Mouse (Mus musculus): ENCODE results near the gene Wdr62.
"Not testable (repeated sequence)": the region's sequence is repeated elsewhere in the genome, so short reads cannot be mapped to it uniquely, and the experiment has no call there.

The Wdr62 gene

DNA sequence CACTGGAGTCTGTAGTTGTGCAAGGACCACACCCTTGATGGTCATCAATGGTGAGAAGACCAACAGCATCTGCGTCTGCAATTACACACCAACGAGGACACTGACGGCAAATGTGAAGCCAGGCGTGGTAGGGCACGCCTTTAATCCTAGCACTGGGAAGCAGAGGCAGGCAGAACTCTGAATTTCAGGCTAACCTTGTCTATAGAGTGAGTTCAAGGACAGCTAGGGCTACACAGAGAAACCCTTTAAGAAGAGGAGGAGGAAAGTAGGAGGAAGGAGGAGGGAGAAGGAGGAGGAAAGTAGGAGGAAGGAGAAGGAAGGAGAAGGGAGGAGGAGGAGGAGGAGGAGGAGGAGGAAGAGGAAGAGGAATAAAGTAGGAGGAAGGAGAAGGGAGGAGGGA lies 14.7 kb downstream of the Wdr62 start:
- no peak for DNase-seq (ENCODE audit: low spot score in 2 of 2)

DNA sequence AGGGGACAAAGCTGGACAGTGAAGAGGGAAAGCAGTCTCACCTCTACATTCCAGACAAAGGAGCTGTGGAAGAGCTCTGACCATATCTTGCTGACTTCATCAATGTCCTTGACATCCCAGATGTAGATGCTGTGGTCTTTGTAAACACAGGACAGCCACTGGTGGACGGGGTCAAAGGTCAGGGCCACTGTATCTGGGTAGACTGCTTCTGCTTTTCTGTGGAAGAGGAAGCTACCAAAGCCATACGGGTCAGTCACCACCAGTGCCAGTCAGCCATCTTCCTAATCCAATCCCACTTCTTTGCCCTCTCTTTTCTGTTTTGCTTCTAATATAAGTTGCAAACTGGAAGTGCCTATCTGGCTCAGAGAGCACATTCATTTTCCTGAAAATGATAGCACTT lies 15.2 kb downstream of the Wdr62 start:
- no peak for DNase-seq (ENCODE audit: low spot score in 2 of 2)

DNA sequence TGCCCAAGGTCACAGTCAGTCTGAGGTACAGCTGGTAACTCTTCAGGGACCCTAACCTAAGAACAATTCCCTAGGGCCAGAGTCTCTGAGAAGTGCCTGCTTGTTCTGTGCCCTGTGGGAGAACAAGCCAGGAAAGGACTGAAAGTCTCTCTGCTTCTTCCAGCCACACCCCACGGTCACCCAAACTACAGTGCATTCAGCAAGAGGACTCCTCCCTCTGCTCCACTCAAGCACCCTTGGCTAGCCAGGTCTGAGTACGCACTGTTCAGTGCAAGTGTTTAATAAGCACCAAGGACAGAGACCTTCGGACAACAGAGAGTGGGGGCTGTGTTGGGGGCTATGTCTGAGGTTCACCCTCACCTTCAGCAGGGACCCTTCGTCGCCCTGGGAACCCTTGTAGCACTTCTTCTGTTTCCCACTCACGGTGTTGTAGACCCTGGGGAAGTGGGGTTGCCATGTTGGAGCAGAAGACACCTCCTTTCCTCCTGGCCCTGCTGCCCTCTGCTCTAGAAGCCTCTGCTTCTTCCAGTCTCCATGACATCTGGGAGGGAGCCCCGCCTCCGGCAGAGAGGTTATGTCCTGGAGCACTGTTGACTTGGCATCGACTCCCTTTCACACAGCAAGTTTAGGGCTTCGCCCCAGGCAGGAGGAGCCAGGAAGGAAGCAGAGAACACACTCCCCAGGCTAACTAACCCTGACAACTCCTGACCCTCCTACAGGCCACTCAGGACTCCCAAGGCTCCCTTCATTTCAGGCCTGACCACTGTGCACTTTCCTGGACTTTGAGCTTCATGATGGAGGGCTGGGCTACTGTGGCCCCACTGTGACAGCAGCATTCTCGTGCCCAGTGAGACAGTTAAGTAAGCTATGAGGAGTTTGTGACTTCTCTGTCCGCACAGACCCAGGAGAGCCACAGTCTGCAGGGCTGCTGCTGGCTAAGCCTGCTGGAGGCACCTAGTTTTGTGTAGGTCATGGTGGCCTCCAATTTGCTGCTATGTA lies 28.0 kb downstream of the Wdr62 start:
- peak in 1 of 2 experiments; percentile 47 for DNase-seq (ENCODE audit: low spot score in 2 of 2)

DNA sequence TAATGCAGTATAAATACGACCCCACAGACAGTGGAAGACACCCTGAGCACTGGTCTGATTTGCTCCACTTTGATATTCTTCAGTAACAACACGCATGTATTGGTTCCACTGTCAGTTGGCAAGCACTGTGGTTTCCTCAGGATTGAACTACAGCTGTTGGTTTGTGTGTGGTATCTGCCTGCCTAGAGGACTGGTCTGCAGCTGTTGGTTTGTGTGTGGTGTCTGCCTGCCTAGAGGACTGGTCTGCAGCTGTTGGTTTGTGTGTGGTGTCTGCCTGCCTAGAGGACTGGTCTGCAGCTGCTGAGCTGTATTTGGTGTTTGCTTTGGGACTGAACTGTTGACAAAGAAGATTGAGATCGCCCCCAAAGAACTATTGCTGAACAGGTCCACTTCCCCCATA lies 42.8 kb downstream of the Wdr62 start:
- not testable (repeated sequence) for DNase-seq (ENCODE audit: low spot score in 2 of 2)

DNA sequence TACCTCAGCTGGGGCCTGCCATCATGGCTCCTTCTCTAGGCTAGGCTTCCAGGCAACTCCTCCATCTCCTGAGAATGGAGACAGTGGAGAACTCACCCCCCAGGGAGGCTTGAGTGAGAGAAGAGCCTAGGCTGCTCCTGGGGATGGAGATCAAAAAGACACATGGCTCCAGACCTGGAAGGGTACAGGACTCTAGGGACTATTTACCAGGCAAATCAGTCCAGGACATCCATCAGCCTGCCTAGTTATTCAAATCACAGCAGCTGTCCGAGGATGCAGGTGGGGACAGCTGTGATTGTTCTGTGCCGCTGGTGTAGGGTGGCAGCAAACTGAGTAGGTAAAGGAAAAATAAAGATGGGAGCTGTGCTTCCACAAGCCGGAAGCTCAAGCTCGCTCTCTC lies 44.6 kb downstream of the Wdr62 start, which contains the start of gene Ovol3:
Gene Ovol3, minus strand, starts transcription at position 101 of the 400 bp plus-strand sequence.
- no peak for DNase-seq (ENCODE audit: low spot score in 2 of 2)

DNA sequence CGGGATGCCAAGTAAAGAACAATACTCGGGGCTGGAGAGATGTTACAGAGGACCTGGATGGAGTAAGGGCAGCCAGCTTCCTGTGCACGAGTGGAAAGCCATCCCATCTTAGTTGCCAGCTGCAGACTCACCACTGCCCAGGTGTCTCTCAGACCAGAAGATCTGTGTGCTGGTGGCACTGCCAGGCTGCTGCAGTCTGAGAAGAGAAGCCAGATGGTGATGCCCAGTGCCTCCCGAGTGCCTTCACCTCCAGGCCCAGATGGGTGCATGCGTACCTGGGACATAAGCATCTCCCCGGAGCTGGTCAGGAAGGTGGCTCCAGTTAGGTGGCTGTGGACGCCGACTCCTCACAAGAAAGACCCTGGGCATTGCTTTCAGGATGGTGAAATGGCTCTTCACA lies 45.1 kb downstream of the Wdr62 start:
- DNase-seq (ENCODE audit: low spot score in 2 of 2) = no peak

DNA sequence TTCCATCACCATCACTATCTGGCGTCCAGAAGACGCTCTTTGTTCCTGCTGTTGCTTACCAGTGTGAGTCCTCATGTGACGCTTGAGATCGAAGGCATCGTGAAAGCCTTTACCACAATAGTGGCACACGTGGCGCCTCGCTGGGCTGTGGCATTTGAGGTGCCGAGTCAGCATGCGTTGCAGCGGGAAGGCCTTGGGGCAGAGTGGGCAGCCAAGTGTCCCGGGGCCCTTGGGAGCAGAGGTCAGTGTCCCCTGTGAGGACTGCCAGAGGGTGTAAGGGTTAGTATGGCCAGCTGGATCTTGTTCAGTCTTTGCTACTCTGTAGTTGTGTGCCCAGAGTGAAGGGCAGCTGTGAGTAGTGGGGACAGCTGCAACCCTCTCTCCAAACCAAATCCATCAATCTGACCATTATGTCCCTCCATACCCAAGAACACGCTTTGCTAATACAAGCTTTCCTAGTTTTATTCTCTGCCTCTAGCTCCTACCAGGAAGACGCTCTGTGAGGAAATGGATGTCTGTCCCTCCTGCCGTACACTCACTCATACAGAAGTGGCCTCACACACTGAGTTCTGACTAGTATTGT lies 45.9 kb downstream of the Wdr62 start:
- DNase-seq (ENCODE audit: low spot score in 2 of 2) = no peak

DNA sequence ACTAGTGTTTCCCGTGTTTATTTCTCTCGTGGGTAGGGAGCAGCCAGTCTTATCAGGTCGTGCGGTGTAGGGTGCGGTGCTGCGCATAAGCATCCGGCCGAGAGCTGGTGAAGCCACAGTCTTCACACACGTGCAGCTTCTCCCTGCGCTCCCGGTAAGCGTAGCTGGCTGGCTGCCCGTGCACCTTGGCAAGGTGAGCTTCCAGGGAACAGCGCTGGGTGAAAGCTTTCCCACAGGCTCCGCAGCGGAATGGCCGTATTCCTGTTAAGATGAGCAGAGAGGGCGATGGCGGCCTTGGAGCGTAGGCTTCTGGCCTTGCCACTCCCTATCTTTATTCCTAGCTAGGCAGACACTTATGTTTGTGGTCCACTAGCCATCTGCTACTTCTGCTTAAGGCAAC lies 46.8 kb downstream of the Wdr62 start:
- DNase-seq (ENCODE audit: low spot score in 2 of 2) = no peak

DNA sequence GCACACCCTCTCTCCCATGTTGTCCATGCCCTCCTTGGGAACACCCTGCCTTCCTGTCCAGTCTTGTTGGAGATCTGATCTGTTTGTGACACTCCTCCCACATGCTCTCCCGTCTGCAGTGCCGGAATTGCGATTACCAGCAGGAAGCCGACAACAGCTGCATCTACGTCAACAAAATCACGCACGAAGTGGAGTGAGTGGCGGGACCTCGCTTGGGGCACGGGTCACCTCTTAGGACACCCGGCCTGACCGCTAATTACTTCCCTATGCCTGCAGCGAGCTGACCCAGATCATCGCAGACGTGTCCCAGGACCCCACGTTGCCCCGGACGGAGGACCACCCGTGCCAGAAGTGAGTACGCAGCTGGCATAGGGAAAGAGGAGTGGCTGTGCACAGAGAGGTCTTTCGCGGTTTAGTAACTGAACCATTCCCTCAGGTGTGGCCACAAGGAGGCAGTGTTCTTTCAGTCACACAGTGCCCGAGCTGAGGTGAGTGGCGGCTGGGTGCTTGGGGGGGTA lies 47.5 kb downstream of the Wdr62 start:
- DNase-seq (ENCODE audit: low spot score in 2 of 2) = peak in 1 of 2 experiments; percentile 47

DNA sequence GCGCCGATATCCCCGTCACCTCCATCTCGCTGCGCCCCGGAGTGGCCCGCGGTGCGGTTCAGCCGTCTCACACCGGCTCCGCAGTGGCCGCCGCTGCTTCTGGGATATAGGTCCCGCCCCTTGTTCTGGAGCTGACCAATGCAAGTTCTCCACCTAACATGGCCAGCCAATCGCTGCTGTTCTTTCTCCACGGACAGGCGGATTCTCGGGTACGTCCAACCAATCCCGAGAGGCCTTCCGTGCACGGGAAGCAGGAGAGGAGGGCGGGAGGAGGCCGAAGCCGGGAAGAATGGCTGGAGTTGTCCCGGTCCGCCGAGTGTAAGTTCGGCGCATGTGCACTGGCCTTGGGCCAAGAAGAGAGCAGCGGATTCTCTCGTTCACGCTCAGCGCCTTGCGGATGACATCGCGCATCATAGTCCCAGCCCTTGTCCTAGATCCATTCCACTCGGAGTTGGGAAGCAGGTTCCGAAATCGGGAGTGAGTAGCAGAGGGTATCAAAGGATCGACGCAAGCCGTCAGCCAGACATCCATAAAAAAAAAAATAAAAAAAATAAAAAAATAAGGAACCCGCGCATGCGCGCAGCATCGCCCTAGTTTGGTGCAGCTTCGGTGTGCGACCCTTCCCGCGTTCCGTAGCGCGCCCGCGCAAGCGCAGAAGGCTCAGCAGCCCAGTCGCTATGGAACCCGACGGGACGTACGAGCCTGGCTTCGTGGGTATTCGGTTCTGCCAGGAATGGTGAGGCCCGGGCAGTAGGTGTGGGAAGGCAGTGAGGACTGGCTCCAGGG lies 48.4 kb downstream of the Wdr62 start, which contains the start of the genes Polr2i and Tbcb:
Gene Polr2i, plus strand, starts transcription at position 280 of the 786 bp plus-strand sequence.
Gene Tbcb, minus strand, starts transcription at position 604 of the 786 bp plus-strand sequence.
- DNase-seq (ENCODE audit: low spot score in 2 of 2) = peak; percentile 93 to 98

DNA sequence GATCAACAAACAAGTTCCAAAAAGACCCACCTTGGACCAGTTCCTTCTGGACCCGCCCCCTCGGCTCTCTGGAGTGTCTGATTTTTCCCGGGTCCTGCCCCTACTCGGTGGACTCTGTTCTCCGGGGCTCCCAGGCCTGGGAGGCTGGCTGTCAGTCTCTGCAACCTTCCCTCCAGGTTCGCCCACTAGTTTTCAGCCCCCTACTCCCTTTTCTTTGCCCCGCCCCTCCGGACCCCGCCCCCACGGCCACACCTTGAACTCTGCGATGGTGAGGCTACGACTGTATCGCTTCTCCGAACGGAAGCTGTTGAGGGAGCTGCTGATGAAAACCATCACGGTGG lies 48.9 kb downstream of the Wdr62 start:
- DNase-seq (ENCODE audit: low spot score in 2 of 2) = no peak

DNA sequence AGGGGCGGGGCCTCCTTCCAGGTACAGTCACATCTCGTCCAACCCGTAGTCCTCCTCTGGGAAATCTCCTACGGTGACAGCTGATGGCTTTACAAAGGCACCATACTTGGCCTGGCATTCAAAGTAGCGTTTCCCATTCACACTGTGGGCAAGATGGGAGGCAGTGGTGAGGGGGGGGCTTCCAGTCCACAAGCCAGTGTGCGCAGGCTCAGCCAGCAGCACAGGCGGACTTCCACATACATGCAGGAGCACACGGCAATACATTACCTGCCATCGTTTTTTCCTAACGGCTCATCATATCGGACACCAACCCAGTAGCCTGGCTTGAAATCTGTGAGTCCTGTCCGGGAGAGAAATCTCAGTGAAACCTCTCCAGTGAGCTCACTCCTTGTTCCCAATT lies 56.0 kb downstream of the Wdr62 start:
- no peak for DNase-seq (ENCODE audit: low spot score in 2 of 2)

DNA sequence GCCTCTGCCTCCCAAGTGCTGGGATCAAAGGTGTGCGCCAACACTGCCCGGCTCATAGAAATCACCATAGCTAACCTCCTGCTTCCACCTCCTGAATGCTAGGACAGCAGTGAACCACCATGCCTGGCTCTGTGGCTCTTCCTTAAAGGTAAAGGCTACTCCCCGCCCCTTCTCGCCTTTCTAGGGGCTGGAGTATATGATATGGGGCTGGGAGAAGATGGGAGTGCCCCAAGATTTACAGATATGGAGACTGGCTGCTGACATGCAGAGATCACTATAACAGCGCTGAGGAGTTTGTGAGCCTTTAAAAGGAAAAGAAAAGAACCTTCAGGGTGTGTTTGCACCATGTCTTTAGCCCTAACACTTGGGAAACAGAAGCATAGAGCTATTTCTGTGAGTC lies 58.0 kb downstream of the Wdr62 start:
- DNase-seq (ENCODE audit: low spot score in 2 of 2) = no peak

DNA sequence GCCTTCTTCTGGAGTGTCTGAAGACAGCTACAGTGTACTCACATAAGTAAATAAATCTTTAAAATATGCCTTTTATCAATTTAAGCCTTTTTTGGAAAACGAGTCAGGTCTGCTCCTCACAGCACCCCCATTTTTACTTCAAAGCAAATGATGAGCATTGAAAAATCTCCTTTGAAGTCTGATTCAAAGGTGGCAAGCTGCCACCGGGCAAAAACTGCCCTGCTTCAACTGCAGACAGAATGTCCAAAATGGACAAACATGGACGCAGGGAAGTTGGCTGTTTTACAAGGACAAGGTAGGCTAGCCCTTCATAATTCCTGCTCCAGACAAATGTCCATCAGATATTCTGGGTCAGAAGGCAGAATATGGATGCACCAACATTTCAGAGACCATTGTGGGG lies 58.8 kb downstream of the Wdr62 start:
- DNase-seq (ENCODE audit: low spot score in 2 of 2) = no peak

DNA sequence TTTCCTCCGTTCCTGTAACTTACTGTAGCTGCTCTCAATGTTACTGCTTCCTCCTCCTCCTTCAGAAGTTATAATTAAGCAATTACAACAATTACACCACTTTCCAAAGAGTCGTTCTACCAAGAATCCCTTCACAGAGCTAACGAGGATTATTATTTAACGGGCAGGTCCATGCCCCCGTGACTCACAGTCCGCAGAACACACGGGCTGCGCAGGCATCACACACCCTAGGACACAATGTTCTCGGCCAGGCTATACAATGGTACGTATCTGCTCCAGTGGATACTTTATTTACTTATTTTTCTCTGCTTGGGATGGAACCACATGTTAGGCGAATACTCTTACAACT lies 60.2 kb downstream of the Wdr62 start:
- DNase-seq (ENCODE audit: low spot score in 2 of 2) = no peak

DNA sequence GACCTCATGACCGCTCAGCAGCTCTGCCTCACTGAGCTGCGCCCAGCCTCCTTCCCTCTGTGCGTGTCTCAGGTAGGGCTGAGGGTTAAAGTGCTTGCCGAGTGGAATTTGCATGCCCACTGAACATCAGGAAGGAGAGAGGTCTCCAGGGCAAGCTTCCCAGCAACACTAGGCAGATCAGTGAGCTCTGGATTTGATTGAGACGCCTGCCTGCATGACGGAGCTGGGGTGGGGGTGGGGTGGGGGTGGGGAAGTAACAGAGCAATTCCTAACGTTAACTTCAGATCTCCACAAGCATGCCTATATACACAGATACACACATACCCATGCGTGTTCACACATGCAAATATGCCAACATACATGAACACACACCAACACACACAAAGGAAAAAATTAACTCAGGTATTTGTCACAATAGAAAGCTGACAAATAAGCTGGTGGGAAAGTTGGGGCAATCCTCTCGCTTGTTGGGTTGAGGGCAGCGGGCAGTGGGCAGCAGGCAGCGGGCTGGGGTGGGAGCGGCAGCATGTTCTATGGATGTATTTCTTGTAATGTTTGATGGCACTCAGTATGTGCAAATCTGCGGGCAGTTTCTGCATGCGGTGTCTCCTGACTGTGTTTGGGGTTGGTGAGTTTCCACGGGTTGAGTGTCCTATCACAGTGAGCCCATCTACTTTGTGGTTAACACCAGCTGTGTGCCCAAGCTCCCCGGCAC lies 60.8 kb downstream of the Wdr62 start:
- DNase-seq (ENCODE audit: low spot score in 2 of 2) = no peak

DNA sequence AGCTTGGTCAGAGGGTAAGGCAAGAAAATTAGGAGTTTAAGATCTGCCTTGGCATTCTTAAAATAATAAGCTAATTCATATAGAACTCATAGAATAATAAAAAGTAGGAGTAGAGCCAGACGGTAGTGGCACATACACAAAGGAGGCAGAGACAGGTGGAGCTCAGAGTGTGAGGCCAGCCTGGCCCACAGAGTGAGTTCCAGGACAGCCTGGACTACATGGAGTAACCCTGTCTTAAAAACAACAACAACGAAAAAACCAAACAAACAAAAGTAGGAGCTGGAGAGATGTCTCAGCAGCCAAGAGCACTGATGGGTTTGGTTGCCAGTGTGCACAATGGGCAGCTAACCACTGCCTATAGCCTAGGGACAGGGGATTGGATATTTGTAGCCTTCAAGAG lies 62.9 kb downstream of the Wdr62 start:
- no peak for DNase-seq (ENCODE audit: low spot score in 2 of 2)

DNA sequence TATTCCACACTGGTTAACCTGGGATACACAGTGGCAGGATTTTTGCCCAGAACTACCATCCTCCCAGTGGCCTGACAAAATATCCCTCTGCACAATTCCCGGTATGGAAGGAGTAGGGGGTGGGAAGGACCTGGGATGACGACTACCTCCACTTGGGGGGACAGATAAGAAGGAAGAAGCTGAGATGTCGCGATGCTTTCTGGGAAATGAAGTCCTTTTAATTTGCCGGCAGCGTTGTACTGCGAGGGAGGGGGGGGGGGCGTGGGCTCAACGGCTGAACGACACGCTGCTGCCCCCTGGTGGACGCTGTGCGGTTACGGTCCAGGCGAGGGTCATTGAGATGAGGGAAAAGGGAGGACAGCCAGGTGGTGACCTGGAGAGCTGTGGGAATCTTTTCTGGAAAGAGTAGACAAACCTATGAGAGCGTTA lies 63.5 kb downstream of the Wdr62 start:
- peak in 1 of 2 experiments; percentile 30 for DNase-seq (ENCODE audit: low spot score in 2 of 2)

DNA sequence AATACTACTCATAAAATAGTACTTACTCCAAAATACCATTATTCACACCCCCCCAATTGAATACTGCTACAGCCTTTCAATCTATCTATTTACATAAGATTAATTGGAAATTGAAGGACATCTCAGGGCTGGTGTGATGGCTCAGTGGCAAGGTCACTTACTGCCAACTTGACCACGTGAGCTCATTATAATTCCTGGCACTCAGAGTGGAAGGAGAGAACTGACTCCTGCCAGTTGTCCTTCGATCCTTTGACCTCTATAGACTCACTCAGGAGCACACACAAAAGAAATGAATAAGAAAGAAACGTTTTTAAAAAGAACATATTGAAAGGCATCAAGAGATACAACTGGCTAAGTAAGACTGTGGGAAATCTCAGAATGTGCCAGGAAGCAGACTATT lies 64.3 kb downstream of the Wdr62 start:
- DNase-seq (ENCODE audit: low spot score in 2 of 2) = no peak

DNA sequence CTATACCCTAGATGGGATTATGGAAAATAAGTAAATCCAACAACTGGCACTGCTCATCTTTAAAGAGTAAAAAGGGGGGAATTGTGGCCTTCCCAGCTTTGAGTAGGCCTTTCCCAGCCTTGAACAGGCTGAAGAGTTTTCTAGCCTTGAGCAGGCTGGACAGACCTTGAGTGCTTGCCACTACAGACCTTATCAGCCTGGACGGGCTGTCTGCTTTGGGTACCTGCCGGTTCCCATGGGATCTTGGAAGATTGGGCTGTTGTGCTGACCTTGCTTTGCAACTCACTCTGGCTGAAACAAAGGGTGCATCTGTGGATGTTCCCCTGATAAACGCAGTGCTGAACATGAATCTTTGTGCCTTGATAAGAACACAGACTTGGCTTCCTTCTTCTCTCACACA lies 66.3 kb downstream of the Wdr62 start:
- DNase-seq (ENCODE audit: low spot score in 2 of 2) = no peak

DNA sequence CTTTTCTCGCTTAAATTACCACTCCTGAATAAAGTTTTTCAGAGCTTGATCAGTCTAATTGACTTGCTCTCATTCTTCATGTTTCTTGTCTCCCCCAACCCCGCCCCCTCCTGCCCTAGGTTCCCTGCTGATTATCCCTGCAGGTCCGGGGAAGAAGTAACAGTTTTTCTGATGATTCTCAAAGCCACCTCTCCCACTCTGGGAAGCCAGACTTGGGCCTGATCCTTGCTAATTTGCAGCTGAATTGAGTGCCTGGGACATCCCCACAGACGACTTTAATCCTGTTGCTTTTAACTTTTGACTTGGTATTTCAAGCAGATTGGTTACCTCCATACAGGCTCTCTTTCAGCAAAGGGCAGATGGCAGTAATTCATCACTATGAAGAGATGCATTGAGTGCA lies 69.2 kb downstream of the Wdr62 start:
- no peak for DNase-seq (ENCODE audit: low spot score in 2 of 2)

All from urinary bladder, adult 18-20 months (tissue).